Mouse (Mus musculus): ENCODE data around the gene Dip2b. TPM values are rescaled to one million over a fixed set of nuclear protein-coding genes. Genes with fewer than 3 reads are reported as not detected.

Gene Dip2b
- 14.4 and 19.8 TPM in 2 replicates for total RNA-seq (2017)

- peak; percentile 60 to 73 for ATAC-seq (replicated peaks in 1 of 2; ENCODE audit: insufficient read depth in 1 of 2, low FRiP score in 2 of 2, low TSS enrichment in 1 of 2, low read depth in 1 of 2, poor library complexity in 2 of 2, severe bottlenecking in 2 of 2)
These were observed at the start of gene Dip2b for GRCm38 (mm10) chr15:100038470-100038971. Gene Dip2b (plus strand): TSS chr15:100038664.

- ATAC-seq (replicated peaks in 1 of 2; ENCODE audit: insufficient read depth in 1 of 2, low FRiP score in 2 of 2, low TSS enrichment in 1 of 2, low read depth in 1 of 2, poor library complexity in 2 of 2, severe bottlenecking in 2 of 2): no peak
These were observed 45.4 kb upstream of the Dip2b start for GRCm38 (mm10) chr15:99993100-99993499.

GRCm38 (mm10) chr15:99997114-99997804 lies 41.2 kb upstream of the Dip2b start:
- no peak for ATAC-seq (replicated peaks in 1 of 2; ENCODE audit: insufficient read depth in 1 of 2, low FRiP score in 2 of 2, low TSS enrichment in 1 of 2, low read depth in 1 of 2, poor library complexity in 2 of 2, severe bottlenecking in 2 of 2)

- ATAC-seq (replicated peaks in 1 of 2; ENCODE audit: insufficient read depth in 1 of 2, low FRiP score in 2 of 2, low TSS enrichment in 1 of 2, low read depth in 1 of 2, poor library complexity in 2 of 2, severe bottlenecking in 2 of 2): no peak
These were observed 39.1 kb upstream of the Dip2b start for GRCm38 (mm10) chr15:99999390-99999789.

GRCm38 (mm10) chr15:100004677-100005273 lies 33.7 kb upstream of the Dip2b start:
- ATAC-seq (replicated peaks in 1 of 2; ENCODE audit: insufficient read depth in 1 of 2, low FRiP score in 2 of 2, low TSS enrichment in 1 of 2, low read depth in 1 of 2, poor library complexity in 2 of 2, severe bottlenecking in 2 of 2): peak; percentile 7 to 29; a peak in 2 of 4 replicates

- no peak for ATAC-seq (replicated peaks in 1 of 2; ENCODE audit: insufficient read depth in 1 of 2, low FRiP score in 2 of 2, low TSS enrichment in 1 of 2, low read depth in 1 of 2, poor library complexity in 2 of 2, severe bottlenecking in 2 of 2)
These were observed 32.3 kb upstream of the Dip2b start for GRCm38 (mm10) chr15:100006180-100006579.

- no peak for ATAC-seq (replicated peaks in 1 of 2; ENCODE audit: insufficient read depth in 1 of 2, low FRiP score in 2 of 2, low TSS enrichment in 1 of 2, low read depth in 1 of 2, poor library complexity in 2 of 2, severe bottlenecking in 2 of 2)
These were observed 20.1 kb upstream of the Dip2b start for GRCm38 (mm10) chr15:100018280-100018899.

GRCm38 (mm10) chr15:100021175-100021574 lies 17.3 kb upstream of the Dip2b start:
- no peak for ATAC-seq (replicated peaks in 1 of 2; ENCODE audit: insufficient read depth in 1 of 2, low FRiP score in 2 of 2, low TSS enrichment in 1 of 2, low read depth in 1 of 2, poor library complexity in 2 of 2, severe bottlenecking in 2 of 2)

GRCm38 (mm10) chr15:100022923-100023322 lies 15.5 kb upstream of the Dip2b start:
- ATAC-seq (replicated peaks in 1 of 2; ENCODE audit: insufficient read depth in 1 of 2, low FRiP score in 2 of 2, low TSS enrichment in 1 of 2, low read depth in 1 of 2, poor library complexity in 2 of 2, severe bottlenecking in 2 of 2): 0 out of 4 replicates have a peak, but pooled peaks have one; percentile 32 to 48

GRCm38 (mm10) chr15:100025076-100025834 lies 13.2 kb upstream of the Dip2b start:
- no peak for ATAC-seq (replicated peaks in 1 of 2; ENCODE audit: insufficient read depth in 1 of 2, low FRiP score in 2 of 2, low TSS enrichment in 1 of 2, low read depth in 1 of 2, poor library complexity in 2 of 2, severe bottlenecking in 2 of 2)

GRCm38 (mm10) chr15:100028133-100028532 lies 10.3 kb upstream of the Dip2b start:
- ATAC-seq (replicated peaks in 1 of 2; ENCODE audit: insufficient read depth in 1 of 2, low FRiP score in 2 of 2, low TSS enrichment in 1 of 2, low read depth in 1 of 2, poor library complexity in 2 of 2, severe bottlenecking in 2 of 2): no peak

GRCm38 (mm10) chr15:100029497-100029896 lies 9.0 kb upstream of the Dip2b start:
- ATAC-seq (replicated peaks in 1 of 2; ENCODE audit: insufficient read depth in 1 of 2, low FRiP score in 2 of 2, low TSS enrichment in 1 of 2, low read depth in 1 of 2, poor library complexity in 2 of 2, severe bottlenecking in 2 of 2): no peak

GRCm38 (mm10) chr15:100029900-100030299 lies 8.6 kb upstream of the Dip2b start:
- ATAC-seq (replicated peaks in 1 of 2; ENCODE audit: insufficient read depth in 1 of 2, low FRiP score in 2 of 2, low TSS enrichment in 1 of 2, low read depth in 1 of 2, poor library complexity in 2 of 2, severe bottlenecking in 2 of 2): no peak

GRCm38 (mm10) chr15:100032546-100032945 lies 5.9 kb upstream of the Dip2b start:
- no peak for ATAC-seq (replicated peaks in 1 of 2; ENCODE audit: insufficient read depth in 1 of 2, low FRiP score in 2 of 2, low TSS enrichment in 1 of 2, low read depth in 1 of 2, poor library complexity in 2 of 2, severe bottlenecking in 2 of 2)

GRCm38 (mm10) chr15:100039001-100039701 lies 687 bp downstream of the Dip2b start:
- peak; percentile 50 to 55; a peak in 3 of 4 replicates for ATAC-seq (replicated peaks in 1 of 2; ENCODE audit: insufficient read depth in 1 of 2, low FRiP score in 2 of 2, low TSS enrichment in 1 of 2, low read depth in 1 of 2, poor library complexity in 2 of 2, severe bottlenecking in 2 of 2)

GRCm38 (mm10) chr15:100040541-100041266 lies 2.2 kb downstream of the Dip2b start:
- ATAC-seq (replicated peaks in 1 of 2; ENCODE audit: insufficient read depth in 1 of 2, low FRiP score in 2 of 2, low TSS enrichment in 1 of 2, low read depth in 1 of 2, poor library complexity in 2 of 2, severe bottlenecking in 2 of 2): no peak

Data from hematopoietic stem cell, adult 5-6 weeks (primary cell).